Mouse (Mus musculus): ENCODE data around the gene Ormdl2. TPM values are rescaled to one million over a fixed set of nuclear protein-coding genes. Genes with fewer than 3 reads are reported as not detected.

Gene Ormdl2
- polyA plus RNA-seq, 1 experiment from 2014 or later = 64.6 TPM

DNA sequence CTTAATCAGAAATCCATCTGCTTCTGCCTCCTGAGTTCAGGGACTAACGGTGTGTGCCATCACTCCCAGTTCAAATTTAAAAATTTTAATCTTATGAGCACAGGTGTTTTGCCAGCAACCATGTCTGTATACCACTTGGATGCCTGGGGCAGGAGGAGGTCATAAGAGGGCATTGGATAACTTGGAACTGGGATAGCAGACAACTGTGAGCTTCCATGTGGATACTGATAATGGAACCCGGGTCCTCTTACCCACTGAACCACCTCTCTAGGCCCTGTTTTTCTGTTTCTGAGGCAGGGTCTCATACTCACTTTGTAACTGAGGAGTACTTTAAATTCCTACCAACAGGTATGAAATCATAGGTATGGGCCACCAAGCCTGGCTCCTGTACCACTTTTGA lies 43.0 kb downstream of the Ormdl2 start:
- no peaks in the 10 kb centered on the region for H3K27me3 ChIP-seq (ENCODE audit: control insufficient read depth, insufficient read depth, low read length)
- H3K9ac ChIP-seq (ENCODE audit: low read length) = no peak overlapping the region
- ATAC-seq (ENCODE audit: insufficient read depth, low FRiP score, low TSS enrichment) = no peak
- no peak overlapping the region for H3K4me2 ChIP-seq (ENCODE audit: low read depth)
- no peak overlapping the region for H3K27ac ChIP-seq (ENCODE audit: low read depth, low read length)
- H3K4me3 ChIP-seq (ENCODE audit: low read depth, low read length) = no peak overlapping the region
- WGBS = 90% methylated on average over 2 of the region's 2 CpGs
- no peak for DNase-seq (ENCODE audit: low spot score)
- no peaks in the 10 kb centered on the region for H3K9me3 ChIP-seq (ENCODE audit: control insufficient read depth, low read length)
- no peaks in the 10 kb centered on the region for H3K36me3 ChIP-seq (ENCODE audit: control insufficient read depth, insufficient read depth, low read length)
- no peaks in the 10 kb centered on the region for H3K4me1 ChIP-seq (ENCODE audit: control insufficient read depth, insufficient read depth, low read length)

DNA sequence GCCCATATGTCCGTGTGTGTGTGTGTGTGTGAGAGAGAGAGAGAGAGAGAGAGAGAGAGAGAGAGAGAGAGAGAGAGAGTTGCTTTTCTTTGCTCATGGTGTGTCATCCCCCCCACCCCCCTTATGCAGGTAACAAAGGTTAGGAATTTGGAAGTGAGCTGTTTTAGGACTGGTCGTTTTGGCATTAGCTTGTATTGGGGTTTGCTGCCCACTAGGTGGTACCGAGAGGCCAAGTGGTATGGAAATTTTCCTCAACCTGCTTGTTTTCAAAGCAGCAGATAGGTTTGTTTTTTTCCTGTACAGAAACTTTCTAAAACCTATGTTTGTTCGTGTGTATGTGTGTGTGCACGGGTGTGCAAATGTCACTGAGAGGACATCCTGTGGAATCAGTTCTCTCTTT lies 47.8 kb downstream of the Ormdl2 start:
- Histone ChIP-seq H3K9me3 (ENCODE audit: control insufficient read depth, low read length) (no peaks in the 10 kb centered on the region), H3K9ac (ENCODE audit: low read length) (no peak overlapping the region), H3K4me3 (ENCODE audit: low read depth, low read length) (no peak overlapping the region), H3K4me1 (ENCODE audit: control insufficient read depth, insufficient read depth, low read length) (no peaks in the 10 kb centered on the region), H3K27me3 (ENCODE audit: control insufficient read depth, insufficient read depth, low read length) (no peaks in the 10 kb centered on the region), H3K4me2 (ENCODE audit: low read depth) (no peak overlapping the region), H3K27ac (ENCODE audit: low read depth, low read length) (no peak overlapping the region), H3K36me3 (ENCODE audit: control insufficient read depth, insufficient read depth, low read length) (no peaks in the 10 kb centered on the region)
- 34% methylated on average over 5 of the region's 5 CpGs for WGBS
- no peak for DNase-seq (ENCODE audit: low spot score)
- no peak for ATAC-seq (ENCODE audit: insufficient read depth, low FRiP score, low TSS enrichment)

DNA sequence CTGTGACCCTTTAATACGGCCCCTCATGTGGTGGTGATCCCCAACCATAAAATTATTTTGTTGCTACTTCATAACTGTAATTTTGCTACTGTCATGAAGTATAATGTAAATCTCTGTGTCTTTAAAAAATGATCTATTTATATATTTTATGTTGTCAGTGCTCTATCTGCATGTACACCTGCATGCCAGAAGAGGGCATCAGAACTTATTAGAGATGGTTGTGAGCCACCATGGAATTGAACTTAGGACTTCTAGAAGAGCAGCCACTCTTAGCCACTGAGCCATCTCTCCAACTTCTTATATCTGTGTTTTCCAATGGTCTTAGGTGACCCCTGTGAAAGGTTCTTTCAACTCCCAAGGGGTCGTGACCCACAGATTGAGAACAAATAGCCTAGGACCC lies 48.5 kb downstream of the Ormdl2 start:
- DNase-seq (ENCODE audit: low spot score) = no peak
- no peaks in the 10 kb centered on the region for H3K36me3 ChIP-seq (ENCODE audit: control insufficient read depth, insufficient read depth, low read length)
- WGBS = 88% methylated on average over 2 of the region's 2 CpGs

More for the DNA sequence above, 48.5 kb downstream of the Ormdl2 start:
- no peaks in the 10 kb centered on the region for H3K4me1 ChIP-seq (ENCODE audit: control insufficient read depth, insufficient read depth, low read length)
- no peak for ATAC-seq (ENCODE audit: insufficient read depth, low FRiP score, low TSS enrichment)
- H3K4me3 ChIP-seq (ENCODE audit: low read depth, low read length) = no peak overlapping the region
- H3K9ac ChIP-seq (ENCODE audit: low read length) = no peak overlapping the region
- no peak overlapping the region for H3K4me2 ChIP-seq (ENCODE audit: low read depth)
- H3K27me3 ChIP-seq (ENCODE audit: control insufficient read depth, insufficient read depth, low read length) = no peaks in the 10 kb centered on the region
- H3K27ac ChIP-seq (ENCODE audit: low read depth, low read length) = no peak overlapping the region
- no peaks in the 10 kb centered on the region for H3K9me3 ChIP-seq (ENCODE audit: control insufficient read depth, low read length)

Other genes starting within 250 kb of the Ormdl2 start
- 14.4 and 17.3 TPM in 2 replicates for gene Erbb3, start 232.0 kb downstream of the Ormdl2 start, polyA plus RNA-seq (2014; fragmentation: Nextera tagmentation; extraction: Ambion mirVana)
- gene Rps26, start 194.9 kb downstream of the Ormdl2 start, polyA plus RNA-seq (2014; fragmentation: Nextera tagmentation; extraction: Ambion mirVana) = 626 and 686 TPM in 2 replicates
- gene Ikzf4, start 175.7 kb downstream of the Ormdl2 start, polyA plus RNA-seq (2014; fragmentation: Nextera tagmentation; extraction: Ambion mirVana) = 4.2 and 5.1 TPM in 2 replicates
- gene Suox, start 147.6 kb downstream of the Ormdl2 start, polyA plus RNA-seq (2014; fragmentation: Nextera tagmentation; extraction: Ambion mirVana) = 15.6 and 17.2 TPM in 2 replicates
- 82.2 and 82.9 TPM in 2 replicates for gene Rab5b, start 125.4 kb downstream of the Ormdl2 start, polyA plus RNA-seq (2014; fragmentation: Nextera tagmentation; extraction: Ambion mirVana)
- 4.0 and 4.6 TPM in 2 replicates for gene Pmel, start 117.5 kb downstream of the Ormdl2 start, polyA plus RNA-seq (2014; fragmentation: Nextera tagmentation; extraction: Ambion mirVana)
- gene Cdk2, start 116.6 kb downstream of the Ormdl2 start, polyA plus RNA-seq (2014; fragmentation: Nextera tagmentation; extraction: Ambion mirVana) = 93.9 and 99.5 TPM in 2 replicates
- 5.8 and 6.2 TPM in 2 replicates for gene Dgka, start 76.8 kb downstream of the Ormdl2 start, polyA plus RNA-seq (2014; fragmentation: Nextera tagmentation; extraction: Ambion mirVana)
- gene Pym1, start 73.8 kb downstream of the Ormdl2 start, polyA plus RNA-seq (2014; fragmentation: Nextera tagmentation; extraction: Ambion mirVana) = 47.8 and 50.2 TPM in 2 replicates
- 0.32 and 0.41 TPM in 2 replicates for gene Mmp19, start 30.7 kb downstream of the Ormdl2 start, polyA plus RNA-seq (2014; fragmentation: Nextera tagmentation; extraction: Ambion mirVana)
- gene Dnajc14, start 17.6 kb downstream of the Ormdl2 start, polyA plus RNA-seq (2014; fragmentation: Nextera tagmentation; extraction: Ambion mirVana) = 39.3 and 42.8 TPM in 2 replicates
- gene Tmem198b, start 17.3 kb downstream of the Ormdl2 start, polyA plus RNA-seq (2014; fragmentation: Nextera tagmentation; extraction: Ambion mirVana) = 16.7 and 16.9 TPM in 2 replicates
- gene Sarnp, start 4.3 kb downstream of the Ormdl2 start, polyA plus RNA-seq (2014; fragmentation: Nextera tagmentation; extraction: Ambion mirVana) = 233 and 234 TPM in 2 replicates
- gene Gdf11, start 70.1 kb upstream of the Ormdl2 start, polyA plus RNA-seq (2014; fragmentation: Nextera tagmentation; extraction: Ambion mirVana) = 16.4 and 17.7 TPM in 2 replicates
- gene Cd63, start 79.3 kb upstream of the Ormdl2 start, polyA plus RNA-seq (2014; fragmentation: Nextera tagmentation; extraction: Ambion mirVana) = 192 and 208 TPM in 2 replicates
- 10.7 and 11.2 TPM in 2 replicates for gene Rdh5, start 101.2 kb upstream of the Ormdl2 start, polyA plus RNA-seq (2014; fragmentation: Nextera tagmentation; extraction: Ambion mirVana)
- gene Bloc1s1, start 102.4 kb upstream of the Ormdl2 start, polyA plus RNA-seq (2014; fragmentation: Nextera tagmentation; extraction: Ambion mirVana) = 215 and 227 TPM in 2 replicates
- gene Itga7, start 112.2 kb upstream of the Ormdl2 start, polyA plus RNA-seq (2014; fragmentation: Nextera tagmentation; extraction: Ambion mirVana) = 4.2 and 4.5 TPM in 2 replicates
- gene Mettl7b, start 139.3 kb upstream of the Ormdl2 start, polyA plus RNA-seq (2014; fragmentation: Nextera tagmentation; extraction: Ambion mirVana) = not detected in 2 replicates
- not detected in 2 replicates for gene Olfr9, start 167.8 kb upstream of the Ormdl2 start, polyA plus RNA-seq (2014; fragmentation: Nextera tagmentation; extraction: Ambion mirVana)
- not detected in 2 replicates for gene Olfr763, start 189.1 kb upstream of the Ormdl2 start, polyA plus RNA-seq (2014; fragmentation: Nextera tagmentation; extraction: Ambion mirVana)
- gene Olfr764-ps1, start 218.3 kb upstream of the Ormdl2 start, polyA plus RNA-seq (2014; fragmentation: Nextera tagmentation; extraction: Ambion mirVana) = not detected in 2 replicates
- gene Olfr765, start 228.4 kb upstream of the Ormdl2 start, polyA plus RNA-seq (2014; fragmentation: Nextera tagmentation; extraction: Ambion mirVana) = not detected in 2 replicates
- gene Olfr766-ps1, start 247.3 kb upstream of the Ormdl2 start, polyA plus RNA-seq (2014; fragmentation: Nextera tagmentation; extraction: Ambion mirVana) = not detected in 2 replicates